Mouse (Mus musculus) lung, adult 2 months (tissue): ENCODE measurements at regions not wholly inside any gene's neighbourhood (a gene's known extent, or its start where the extent isn't known, plus 50 kb on each side); places are given as distances from the start of the nearest gene placed in this dataset.

Source experiments
- DNase-seq: peaks from one replicate; pipeline ENCODE4 v3.0.0; 2022
- H3K4me1 ChIP-seq: fragments of 200-500 bp; 2 replicates; pipeline ENCODE4 v1.6.1; 2011; ENCODE audit warnings: low read length; ENCODE audit not compliant: control insufficient read depth, insufficient read depth
- H3K4me3 ChIP-seq: fragments of 200-500 bp; replicated peaks from 2 replicates; pipeline ENCODE3; 2011; ENCODE audit warnings: low read depth, mild to moderate bottlenecking, control low read depth, low read length; ENCODE audit errors: extremely low read depth
- CTCF ChIP-seq: fragments of 200-500 bp; IDR thresholded peaks from 2 replicates; pipeline ENCODE4 v1.5.1; 2011; ENCODE audit warnings: mild to moderate bottlenecking, low read length, control low read depth; ENCODE audit not compliant: insufficient read depth
- POLR2A ChIP-seq: fragments of 200-500 bp; IDR thresholded peaks from 2 replicates; pipeline ENCODE4 v1.6.1; 2011; ENCODE audit warnings: low read depth, mild to moderate bottlenecking, control low read depth, low read length, borderline replicate concordance; ENCODE audit errors: extremely low read depth
- WGBS: fragments of 180-500 bp; shearing (Covaris S2); methylation state at CpG from one replicate; pipeline ENCODE4 v1.1.7; 2018; 5-methylcytosine and 5-hydroxymethylcytosine counted together

GRCm38 (mm10) chr15:7563726-7564125 is 165.5 kb upstream of the Egflam start:
- 0 out of 2 replicates have a peak, but pooled peaks cover 3% of the 10 kb centered on the region for H3K4me1 ChIP-seq
- no peak for TF ChIP-seq CTCF
- no peak for TF ChIP-seq POLR2A
- DNase-seq: no peak
- no peak overlapping the region for H3K4me3 ChIP-seq
- 56% methylated on average over 9 of the region's 9 CpGs for WGBS

- WGBS: 83% methylated on average over 1 of the region's 1 CpGs
- TF ChIP-seq POLR2A (no peak), CTCF (no peak)
- Histone ChIP-seq H3K4me1 (no peaks in the 10 kb centered on the region), H3K4me3 (no peak overlapping the region)
- DNase-seq: no peak
These were observed 174.0 kb upstream of the Egflam start for GRCm38 (mm10) chr15:7572221-7572620.

GRCm38 (mm10) chr15:7574264-7574663 is 176.1 kb upstream of the Egflam start:
- WGBS: 64% methylated on average over 3 of the region's 3 CpGs
- H3K4me3 ChIP-seq: no peak overlapping the region
- H3K4me1 ChIP-seq: no peaks in the 10 kb centered on the region
- TF ChIP-seq POLR2A (no peak), CTCF (no peak)
- DNase-seq: no peak

- 29% methylated on average over 2 of the region's 2 CpGs for WGBS
- H3K4me3 ChIP-seq: no peak overlapping the region
- no peaks in the 10 kb centered on the region for H3K4me1 ChIP-seq
- DNase-seq: no peak
- TF ChIP-seq POLR2A: no peak
- TF ChIP-seq CTCF: no peak
These were observed 176.6 kb upstream of the Egflam start for GRCm38 (mm10) chr15:7574811-7575210.

- no peak for DNase-seq
- no peak for TF ChIP-seq CTCF
- TF ChIP-seq POLR2A: no peak
- Histone ChIP-seq H3K4me3 (no peak overlapping the region), H3K4me1 (no peaks in the 10 kb centered on the region)
- WGBS: 48% methylated on average over 3 of the region's 3 CpGs
These were observed 180.2 kb upstream of the Egflam start for GRCm38 (mm10) chr15:7578439-7578838.

DNA sequence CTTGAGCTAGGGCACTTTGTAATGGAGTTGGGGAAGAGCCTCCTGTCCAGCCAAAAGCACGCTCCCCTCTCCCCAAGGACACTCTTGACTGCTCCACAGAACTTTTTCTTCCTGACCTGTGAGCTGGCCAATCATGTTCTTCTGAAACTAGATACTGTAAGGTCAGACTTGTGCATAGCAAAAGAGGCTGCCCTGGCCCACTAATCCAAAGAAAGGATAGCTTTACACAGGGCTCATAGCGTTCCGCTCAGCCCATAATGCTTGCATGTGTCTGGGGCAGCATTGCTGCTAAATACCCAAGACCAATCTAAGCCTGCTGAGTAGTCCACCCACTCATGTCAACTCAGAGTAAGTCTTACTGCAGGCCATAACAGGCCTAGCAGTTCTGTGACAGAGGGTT is 189.0 kb upstream of the Egflam start:
- TF ChIP-seq POLR2A (no peak), CTCF (no peak)
- no peaks in the 10 kb centered on the region for H3K4me1 ChIP-seq
- WGBS: 91% methylated on average over 3 of the region's 3 CpGs
- no peak for DNase-seq
- no peak overlapping the region for H3K4me3 ChIP-seq

DNA sequence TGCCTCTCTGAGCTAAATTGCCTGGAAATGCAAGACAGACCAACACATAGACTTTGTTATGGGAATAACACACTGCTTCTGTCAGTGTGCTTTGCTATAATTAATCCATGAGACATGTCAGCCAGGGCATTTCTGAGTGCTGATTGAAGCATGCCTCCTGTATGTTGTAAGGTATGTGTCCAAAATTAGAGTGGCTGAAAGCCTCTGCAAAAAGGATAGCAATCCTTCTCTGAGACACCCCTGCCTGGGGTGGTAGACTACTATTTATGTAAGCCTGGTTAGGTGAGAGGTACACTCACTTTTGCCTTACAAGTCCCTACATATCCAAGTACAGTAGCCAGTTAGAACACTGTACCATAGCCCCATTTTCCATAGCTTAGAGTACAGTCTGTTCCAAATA is 193.3 kb upstream of the Egflam start:
- DNase-seq: no peak
- TF ChIP-seq POLR2A (no peak), CTCF (no peak)

DNA sequence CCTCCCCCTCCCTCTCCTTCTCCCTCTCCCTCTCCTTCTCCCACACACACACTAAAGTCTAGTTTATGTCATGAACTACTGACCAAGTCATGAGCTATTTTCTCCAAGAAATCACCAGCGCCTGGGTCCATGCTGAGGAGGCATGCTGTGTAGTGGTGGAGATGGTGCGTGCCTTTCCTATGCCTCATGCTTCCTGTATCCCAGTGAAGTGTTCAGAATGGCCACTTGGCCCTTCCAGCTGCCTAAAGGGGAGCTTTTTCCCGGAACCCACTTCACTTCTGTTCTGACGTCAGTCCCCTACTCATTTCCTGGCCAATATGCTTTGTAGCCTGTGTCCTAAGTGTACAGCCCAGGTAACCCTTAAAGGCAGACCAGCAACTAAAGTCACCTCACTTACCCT is 199.1 kb upstream of the Egflam start:
- Histone ChIP-seq H3K4me1 (no peaks in the 10 kb centered on the region; the same call in 1 of the 2 replicates), H3K4me3 (no peak overlapping the region)
- 57% methylated on average over 4 of the region's 4 CpGs for WGBS
- peak; percentile 23 for DNase-seq
- TF ChIP-seq POLR2A (no peak), CTCF (no peak)

More for the DNA sequence above, 193.3 kb upstream of the Egflam start:
- no peak overlapping the region for H3K4me3 ChIP-seq
- H3K4me1 ChIP-seq: no peaks in the 10 kb centered on the region; the same call in 1 of the 2 replicates

DNA sequence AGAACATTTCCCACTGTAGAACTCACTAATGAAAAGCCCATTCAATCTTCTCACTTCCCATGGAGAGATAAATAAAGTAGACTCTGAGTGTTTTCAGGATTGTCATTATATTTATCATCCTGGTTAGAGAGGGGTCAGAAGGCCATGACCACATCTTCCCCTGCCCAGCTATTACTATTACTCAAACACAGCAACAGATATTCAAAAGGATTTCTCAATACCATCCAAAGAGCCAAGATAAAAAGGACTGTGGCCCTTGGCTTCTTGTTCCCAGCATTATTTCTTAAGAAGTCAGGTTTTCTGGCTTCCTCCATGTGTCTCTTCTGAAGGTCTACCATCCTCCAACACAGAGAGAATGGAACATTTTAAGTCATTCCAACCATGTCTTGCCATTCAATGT is 199.6 kb upstream of the Egflam start:
- no peak for DNase-seq
- no peak for TF ChIP-seq POLR2A
- no peak for TF ChIP-seq CTCF
- H3K4me3 ChIP-seq: no peak overlapping the region
- no peaks in the 10 kb centered on the region; the same call in 1 of the 2 replicates for H3K4me1 ChIP-seq

DNA sequence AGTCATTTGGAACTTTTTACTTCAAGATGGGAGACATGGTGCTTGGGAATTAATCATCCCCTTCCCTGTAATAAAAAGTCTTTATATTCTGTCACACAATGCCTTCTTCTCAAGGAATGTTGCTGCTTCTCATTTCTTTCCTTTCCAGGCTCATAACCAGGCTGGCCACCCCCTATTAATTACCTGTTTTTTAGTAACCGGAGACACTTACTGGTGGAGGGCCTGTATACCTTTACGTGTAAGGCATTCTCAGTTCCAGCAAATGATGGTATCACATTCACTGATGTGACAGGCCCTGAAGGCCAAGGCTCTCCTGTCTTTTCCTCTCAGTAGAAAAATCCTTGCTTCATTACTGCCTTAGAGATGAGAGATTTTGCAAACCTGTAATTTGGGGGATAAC is 203.3 kb upstream of the Egflam start:
- TF ChIP-seq POLR2A (no peak), CTCF (no peak)
- WGBS: 94% methylated on average over 2 of the region's 2 CpGs
- no peak for DNase-seq
- no peak overlapping the region for H3K4me3 ChIP-seq
- H3K4me1 ChIP-seq: no peaks in the 10 kb centered on the region; the same call in 1 of the 2 replicates

- Histone ChIP-seq H3K4me1 (no peaks in the 10 kb centered on the region), H3K4me3 (no peak overlapping the region)
- DNase-seq: no peak
- TF ChIP-seq CTCF (no peak), POLR2A (no peak)
- 80% methylated on average over 3 of the region's 3 CpGs for WGBS
These were observed 205.8 kb upstream of the Gdnf start for GRCm38 (mm10) chr15:7604847-7605246.
